Mouse (Mus musculus) MEL (cell line): Measurements from ENCODE around the gene Grip2.

Experiments used
- CTCF ChIP-seq, 3 experiments: IDR thresholded peaks in 2 of 3; conservative IDR thresholded peaks in 1 of 3; 2 replicates each; pipeline ENCODE4 v1.5.1; 2011 to 2012; ENCODE audit warnings: low read length in 3 of 3, low read depth in 2 of 3, mild to moderate bottlenecking in 2 of 3, improper control_type of control experiment in 1 of 3, inconsistent platforms in 1 of 3, mixed read lengths in 1 of 3, moderate library complexity in 1 of 3; ENCODE audit not compliant: control insufficient read depth in 1 of 3, insufficient read depth in 1 of 3, poor library complexity in 1 of 3, severe bottlenecking in 1 of 3
- ETS1 ChIP-seq: IDR thresholded peaks from 2 replicates; pipeline ENCODE4 v1.6.1; 2012; ENCODE audit warnings: low read depth, mild to moderate bottlenecking, inconsistent platforms, low read length, improper control_type of control experiment, moderate library complexity
- GATA1 ChIP-seq: IDR thresholded peaks from 2 replicates; pipeline ENCODE4 v1.6.1; 2011; ENCODE audit warnings: low read depth, low read length, improper control_type of control experiment
- NRF1 ChIP-seq: IDR thresholded peaks from 2 replicates; pipeline ENCODE4 v1.6.1; 2014; ENCODE audit warnings: low read depth, mild to moderate bottlenecking, inconsistent platforms, low read length, improper control_type of control experiment, moderate library complexity; ENCODE audit not compliant: poor library complexity, insufficient read depth, severe bottlenecking
- POLR2A ChIP-seq, 2 experiments: IDR thresholded peaks; 2 replicates each; pipeline ENCODE4 v1.6.1; 2011 to 2012; ENCODE audit warnings: low read length in 2 of 2, mild to moderate bottlenecking in 2 of 2, control low read depth in 1 of 2, improper control_type of control experiment in 1 of 2, low read depth in 1 of 2, moderate library complexity in 1 of 2; ENCODE audit not compliant: control insufficient read depth in 1 of 2, insufficient read depth in 1 of 2, poor library complexity in 1 of 2
- TAL1 ChIP-seq: IDR thresholded peaks from 2 replicates; pipeline ENCODE4 v1.6.1; 2012; ENCODE audit warnings: mild to moderate bottlenecking, inconsistent platforms, low read length, moderate library complexity, mixed read lengths
- TBP ChIP-seq: IDR thresholded peaks from 2 replicates; pipeline ENCODE4 v1.8.0; 2011; ENCODE audit warnings: low read depth, low read length, improper control_type of control experiment
- TCF12 ChIP-seq: IDR thresholded peaks from 2 replicates; pipeline ENCODE4 v1.6.1; 2014; ENCODE audit warnings: low read depth, mild to moderate bottlenecking, inconsistent platforms, low read length, improper control_type of control experiment, moderate library complexity
- USF1 ChIP-seq: IDR thresholded peaks from 2 replicates; pipeline ENCODE4 v1.6.1; 2014; ENCODE audit warnings: low read depth, mild to moderate bottlenecking, inconsistent platforms, low read length, improper control_type of control experiment, moderate library complexity
- ZKSCAN1 ChIP-seq: IDR thresholded peaks from 2 replicates; pipeline ENCODE4 v1.6.1; 2012; ENCODE audit warnings: low read depth, mild to moderate bottlenecking, inconsistent platforms, low read length, improper control_type of control experiment, moderate library complexity
- ZNF384 ChIP-seq: IDR thresholded peaks from 2 replicates; pipeline ENCODE4 v1.6.1; 2012; ENCODE audit warnings: low read depth, mild to moderate bottlenecking, inconsistent platforms, low read length, improper control_type of control experiment

- TF ChIP-seq ZKSCAN1 (no peak), USF1 (no peak), POLR2A (IDR thresholded peaks at IDR 0.05; ENCODE audit: control insufficient read depth in 1 of 2, insufficient read depth in 1 of 2, low read depth in 1 of 2, low read length in 2 of 2, poor library complexity in 1 of 2) (no peak), TBP (no peak), TAL1 (no peak), GATA1 (no peak), CTCF (IDR thresholded peaks at IDR 0.05 in 2 of 3, conservative IDR thresholded peaks at IDR 0.05 in 1 of 3; ENCODE audit: control insufficient read depth in 1 of 3, insufficient read depth in 1 of 3, low read depth in 2 of 3, low read length in 3 of 3, poor library complexity in 1 of 3, severe bottlenecking in 1 of 3) (no peak), ZNF384 (no peak), NRF1 (no peak), ETS1 (no peak), TCF12 (no peak)
These were observed 22.9 kb downstream of the Grip2 start for GRCm38 (mm10) chr6:91804177-91804576.
